Mouse (Mus musculus) ZHBTc4 (cell line): ENCODE results near the gene Il16.
A peak's percentile ranks its signal among the peaks of the same experiment; 100 is the strongest.

Experiments
- DNase-seq: peaks from one replicate; pipeline ENCODE4 v3.0.0-alpha.2; 2011; ENCODE audit warnings: low read depth, low spot score

Il16 gene

DNA sequence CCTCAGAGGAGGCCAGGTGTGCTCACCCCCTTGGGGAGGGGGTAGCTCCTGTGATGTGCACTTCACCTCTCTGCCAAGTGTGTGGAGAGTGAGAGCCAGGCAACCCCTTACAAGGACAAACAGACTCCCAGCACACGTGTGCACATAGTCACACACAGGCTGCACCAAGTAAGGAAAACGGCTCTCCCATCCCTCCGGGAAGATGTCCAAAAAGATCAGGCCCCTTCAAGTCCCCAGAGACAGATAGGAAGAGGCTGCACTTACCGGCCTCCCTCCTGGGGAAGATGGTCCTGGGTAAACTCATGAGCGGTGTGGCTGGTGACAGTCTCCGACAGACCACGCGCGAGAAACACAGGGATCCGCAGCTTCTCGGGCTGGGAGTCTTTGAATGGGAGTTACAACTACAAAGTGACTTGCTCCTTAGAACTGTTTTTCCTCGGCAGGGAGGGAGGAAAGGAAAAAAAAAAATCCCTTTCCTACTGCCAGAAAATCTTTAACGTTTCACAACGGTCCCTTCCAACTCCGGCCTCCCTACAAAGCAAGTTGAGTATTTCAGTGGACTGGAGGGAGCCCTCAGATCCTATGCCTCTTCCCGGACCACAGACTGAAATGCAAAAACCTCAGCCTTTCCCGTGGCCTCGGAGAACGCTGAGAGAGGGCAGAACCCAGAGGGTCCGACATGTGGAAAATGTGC, at the start of gene Il16:
TSS of gene Il16 (minus strand) at position 314 of the 694 bp plus-strand sequence.
- DNase-seq: no peak

GRCm38 (mm10) chr7:83794705-83795104, 49.2 kb upstream of the Il16 start, which contains the start of gene Cfap161:
TSS of gene Cfap161 (minus strand) at chr7:83794880.
- peak; percentile 94 for DNase-seq

DNA sequence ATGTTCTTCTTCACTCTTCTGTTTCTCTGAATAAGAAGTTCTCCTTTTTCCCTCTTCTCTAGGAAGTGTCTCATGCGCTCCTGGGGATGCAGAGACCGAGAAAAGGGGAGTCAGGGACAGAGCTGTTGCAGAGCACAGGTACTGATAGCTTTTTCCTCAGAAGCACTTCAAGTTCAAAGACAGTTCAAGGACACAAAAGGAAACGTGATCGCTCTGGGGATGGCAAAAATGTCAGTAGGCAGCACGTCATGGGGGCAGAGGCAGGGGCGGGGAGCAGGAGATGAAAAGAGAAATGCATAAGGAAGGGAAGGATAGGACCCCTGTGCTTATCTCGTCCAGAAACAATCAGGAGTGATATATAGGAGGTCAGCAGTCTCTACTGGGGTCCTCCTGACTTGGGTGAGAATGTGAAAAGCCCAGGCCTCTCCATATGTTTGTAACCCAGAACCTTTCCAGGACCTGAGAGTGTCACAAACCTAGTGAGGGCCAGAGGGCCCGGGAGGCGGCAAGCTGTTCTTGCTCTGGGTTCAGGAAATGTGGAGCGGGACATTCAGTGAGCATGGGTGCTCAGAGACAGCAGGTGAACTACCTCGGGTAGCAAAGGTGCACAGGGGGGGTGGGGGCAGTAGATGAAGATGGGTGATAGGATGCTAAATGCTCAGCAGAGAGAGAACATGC, 48.6 kb upstream of the Il16 start:
- DNase-seq: peak; percentile 23

DNA sequence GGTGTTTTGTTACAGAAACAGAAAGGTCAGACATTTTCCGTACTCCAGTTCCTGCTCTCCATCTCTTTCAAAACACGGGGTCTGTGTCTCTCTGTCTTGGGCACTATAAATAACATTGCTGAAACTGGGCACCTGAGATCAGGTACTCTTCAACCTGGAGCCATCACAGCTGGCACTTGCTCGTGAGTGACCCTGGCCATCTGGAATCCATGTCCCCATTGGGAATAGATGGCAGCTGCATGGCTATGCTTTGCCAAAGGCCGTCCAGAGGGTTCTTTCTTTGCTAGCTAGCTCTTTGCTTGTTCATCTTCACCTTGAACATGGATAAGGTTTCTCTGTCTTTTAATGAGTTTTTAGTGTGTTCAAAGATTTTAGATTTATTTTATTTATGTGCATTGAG, 35.4 kb upstream of the Il16 start:
- DNase-seq: no peak

DNA sequence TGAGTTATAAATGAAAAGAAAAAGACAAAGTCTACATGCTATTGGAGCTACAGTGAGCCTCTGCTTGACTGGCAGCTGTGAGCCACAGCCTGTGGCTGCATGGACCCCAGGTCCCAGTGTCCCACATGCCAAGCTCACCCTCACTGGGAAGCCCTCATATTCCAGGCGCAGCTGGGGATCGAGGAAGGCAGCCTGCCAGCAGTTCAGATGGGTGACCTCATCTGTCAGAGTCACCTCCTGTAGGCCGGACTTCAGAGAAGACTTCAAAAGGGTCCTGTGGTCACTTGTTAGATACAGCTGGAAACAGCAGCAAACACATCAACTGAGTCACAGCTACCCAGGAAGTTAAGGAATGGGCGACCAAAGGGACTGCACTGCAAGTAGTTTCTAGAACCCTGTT, 34.5 kb upstream of the Il16 start:
- DNase-seq: no peak

DNA sequence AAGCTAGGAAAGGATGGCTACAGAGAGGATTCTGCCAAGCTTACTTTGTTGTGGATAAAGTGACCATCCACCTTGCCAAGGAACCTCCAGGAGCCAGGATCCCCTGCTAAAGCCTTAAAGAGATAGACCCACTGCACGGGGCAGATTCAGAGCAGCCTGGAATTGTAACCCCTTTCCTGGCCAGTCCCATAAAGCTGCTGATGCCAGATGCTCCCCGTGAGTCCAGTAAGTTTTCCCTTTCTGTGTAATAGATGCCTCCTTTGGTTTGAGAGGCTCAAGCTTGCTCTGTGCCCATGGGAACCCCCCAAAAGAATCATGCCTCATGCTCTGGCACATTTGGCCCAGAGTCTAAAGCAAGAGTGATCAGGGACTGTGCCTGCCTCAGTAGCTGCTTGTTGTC, 33.5 kb upstream of the Il16 start:
- no peak for DNase-seq

DNA sequence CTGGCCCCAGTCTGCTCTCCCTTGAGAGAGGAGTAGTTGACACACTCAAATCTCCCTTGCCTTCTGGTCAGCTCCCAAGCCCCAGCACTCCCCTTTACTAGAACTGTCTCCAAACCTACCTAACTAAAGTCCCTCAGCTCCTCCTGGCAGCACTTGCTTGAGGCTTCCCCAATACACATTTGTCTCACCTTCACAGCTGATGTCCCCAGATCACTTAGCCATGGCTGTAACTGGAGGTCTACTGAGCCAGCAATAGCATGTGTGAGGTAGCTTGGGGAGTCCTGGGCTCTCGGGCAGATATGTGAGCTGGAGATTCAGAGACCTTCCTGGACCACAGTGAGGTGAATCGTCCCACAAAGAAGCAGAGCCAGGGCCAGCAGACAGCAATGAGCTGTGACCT, 33.0 kb upstream of the Il16 start:
- DNase-seq: no peak

DNA sequence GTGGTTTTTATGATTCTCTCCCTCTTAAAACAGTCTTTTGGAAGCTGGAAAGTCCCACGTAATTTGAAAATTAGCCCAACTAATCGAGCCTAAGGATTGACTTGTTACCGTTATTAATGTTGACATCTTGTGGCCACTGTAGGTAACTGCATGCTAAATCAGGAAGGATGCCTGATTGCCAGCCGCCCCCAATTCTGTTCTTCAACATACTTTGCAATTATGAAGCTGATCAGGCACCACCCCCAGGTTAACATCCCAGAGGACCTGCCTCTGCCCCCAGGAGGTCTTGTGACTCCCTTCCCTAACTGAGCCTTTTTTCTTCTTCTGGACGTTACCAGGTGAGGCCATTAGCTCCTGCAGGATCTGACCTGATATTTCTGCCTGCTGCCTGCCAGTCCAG, 29.2 kb upstream of the Il16 start:
- DNase-seq: peak; percentile 64

- no peak for DNase-seq
Measured at GRCm38 (mm10) chr7:83763674-83764073, 18.1 kb upstream of the Il16 start.

DNA sequence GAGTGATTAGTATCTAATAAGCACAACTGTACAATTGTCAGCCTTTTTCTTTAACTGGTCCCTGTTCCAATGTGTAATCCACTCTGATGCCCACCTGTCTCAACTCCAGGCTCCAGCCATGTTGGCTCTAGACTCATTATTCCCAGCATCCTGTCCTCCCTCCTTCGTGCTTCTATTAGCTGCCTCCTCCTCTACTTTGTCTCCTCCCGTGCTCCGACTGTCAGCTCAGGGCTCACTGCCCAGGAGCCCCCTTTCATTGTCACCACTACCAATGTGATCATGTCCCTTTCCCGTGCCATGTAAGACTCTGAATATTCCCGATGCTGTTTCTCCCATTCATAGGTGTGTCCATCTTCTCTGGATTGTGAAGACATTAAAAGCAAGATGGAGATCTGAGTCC, 16.8 kb upstream of the Il16 start:
- DNase-seq: no peak

DNA sequence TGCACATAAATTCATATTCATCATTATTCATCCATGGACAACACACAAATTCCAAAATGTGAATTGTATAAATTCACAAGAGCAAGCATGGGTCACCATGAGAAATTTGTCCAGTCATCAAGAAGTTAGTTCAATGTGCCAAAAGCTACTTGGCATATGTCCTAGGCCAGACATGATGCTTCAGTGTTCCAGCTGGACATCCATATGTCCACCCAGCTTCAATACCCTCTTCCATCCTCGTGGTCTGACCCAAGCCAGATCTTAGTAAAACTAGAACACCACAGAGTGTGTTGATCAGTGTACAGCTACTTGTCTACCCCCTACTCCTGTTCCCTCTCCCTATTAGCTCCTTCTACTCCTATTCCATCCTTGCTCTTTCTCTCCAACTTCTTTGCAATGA, 5.5 kb upstream of the Il16 start:
- DNase-seq: no peak

- DNase-seq: no peak
Measured at GRCm38 (mm10) chr7:83748405-83748804, 2.9 kb upstream of the Il16 start.

- no peak for DNase-seq
Measured at GRCm38 (mm10) chr7:83746107-83746687, 671 bp upstream of the Il16 start.

GRCm38 (mm10) chr7:83745065-83745412, 487 bp downstream of the Il16 start:
- no peak for DNase-seq

DNA sequence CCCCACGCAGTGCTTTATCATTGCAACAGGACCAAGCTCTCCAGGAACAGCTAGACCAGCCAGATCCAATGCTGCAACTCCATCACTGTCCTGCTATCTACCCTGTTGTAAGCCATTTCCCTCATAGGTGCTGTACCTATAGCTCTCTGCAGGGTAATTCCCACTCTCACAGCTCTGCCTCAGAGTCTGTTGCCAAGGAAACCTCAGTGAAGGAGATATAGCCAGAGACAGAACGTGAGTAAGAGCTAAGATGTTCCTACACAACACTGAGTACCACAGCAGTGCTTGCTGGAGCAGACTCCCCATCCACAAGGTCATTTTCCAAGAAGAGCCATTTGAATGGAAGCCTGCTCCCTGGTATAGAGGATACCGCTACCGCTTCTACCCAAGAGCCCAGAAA, 1.3 kb downstream of the Il16 start:
- no peak for DNase-seq

DNA sequence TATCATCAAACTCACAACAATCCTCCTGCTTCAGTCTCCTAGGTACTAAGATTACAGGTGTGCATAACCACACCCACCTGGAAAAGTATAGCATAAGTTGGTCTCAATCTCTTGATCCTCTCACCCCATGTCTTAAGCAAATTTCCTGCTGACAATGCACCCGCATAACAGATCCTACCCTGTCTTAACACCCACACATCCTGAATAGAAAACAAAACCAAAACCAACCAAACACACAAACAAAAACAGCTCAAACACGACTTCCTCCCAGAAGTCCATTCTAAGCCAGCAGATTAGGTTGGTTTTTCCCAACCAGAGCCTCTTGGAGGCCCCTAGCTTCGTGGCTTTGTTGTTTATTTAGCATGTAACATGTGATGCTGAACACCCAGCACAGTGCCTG, 2.8 kb downstream of the Il16 start:
- DNase-seq: no peak

DNA sequence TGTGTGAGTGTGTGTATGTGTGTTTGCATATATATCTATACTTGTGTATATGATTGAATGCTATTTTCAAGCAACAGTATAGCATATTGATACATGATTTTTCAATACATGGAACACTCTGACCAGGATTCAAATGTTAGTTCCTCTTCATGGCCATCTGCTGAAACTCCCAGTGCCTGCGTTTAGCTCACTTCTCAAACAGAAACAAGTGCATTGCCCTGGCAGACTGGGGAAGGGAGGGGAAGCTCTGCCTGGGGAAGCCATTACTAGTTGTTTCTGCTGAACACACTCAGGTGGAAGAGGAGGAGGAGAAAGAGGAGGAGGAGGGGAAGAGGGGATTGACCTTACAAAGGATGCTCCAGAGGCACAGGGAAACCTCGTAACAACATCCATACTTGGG, 3.5 kb downstream of the Il16 start:
- DNase-seq: no peak

- no peak for DNase-seq
Measured at GRCm38 (mm10) chr7:83739680-83740310, 5.7 kb downstream of the Il16 start.

DNA sequence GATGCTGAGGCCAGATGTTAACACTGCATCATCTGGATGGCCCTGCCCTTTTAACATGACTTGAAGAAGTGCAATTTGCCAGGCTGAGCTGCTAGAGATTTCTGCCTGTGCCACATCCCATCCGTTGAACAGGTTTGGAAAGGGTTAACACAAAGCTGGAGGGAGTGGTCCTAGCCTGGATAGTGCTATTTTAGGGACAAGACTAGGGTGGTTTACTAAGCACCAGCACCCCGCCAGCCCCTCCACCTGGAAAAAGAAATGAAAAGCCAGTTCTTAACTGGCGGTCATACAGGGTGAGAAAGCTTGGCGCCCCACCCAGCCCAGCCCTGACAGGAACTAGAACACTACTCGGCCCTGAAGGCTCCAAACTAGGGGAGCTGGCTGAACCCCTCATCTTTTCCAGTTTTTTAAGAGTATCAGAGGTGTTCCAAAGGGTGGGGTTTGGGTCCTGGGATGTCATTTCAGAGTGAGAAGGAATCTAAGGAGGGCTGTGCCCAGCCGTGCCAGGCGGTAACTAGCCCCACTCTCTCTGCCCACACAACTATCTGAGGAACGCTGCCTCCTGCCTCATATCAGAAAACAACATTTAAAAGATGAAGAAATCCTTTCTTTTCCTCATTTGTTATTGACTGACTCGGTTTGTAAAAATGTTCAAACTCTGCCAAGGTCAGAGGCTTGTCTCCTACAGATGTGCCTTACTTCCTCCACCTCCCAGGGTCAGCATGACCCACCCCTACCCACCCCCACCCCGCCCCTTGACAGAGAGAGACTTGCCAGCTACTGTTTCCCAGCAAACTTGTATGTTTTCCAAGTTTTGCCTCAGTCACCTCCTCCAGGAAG, 6.7 kb downstream of the Il16 start:
- DNase-seq: no peak

GRCm38 (mm10) chr7:83737914-83738490, 7.5 kb downstream of the Il16 start:
- DNase-seq: no peak

DNA sequence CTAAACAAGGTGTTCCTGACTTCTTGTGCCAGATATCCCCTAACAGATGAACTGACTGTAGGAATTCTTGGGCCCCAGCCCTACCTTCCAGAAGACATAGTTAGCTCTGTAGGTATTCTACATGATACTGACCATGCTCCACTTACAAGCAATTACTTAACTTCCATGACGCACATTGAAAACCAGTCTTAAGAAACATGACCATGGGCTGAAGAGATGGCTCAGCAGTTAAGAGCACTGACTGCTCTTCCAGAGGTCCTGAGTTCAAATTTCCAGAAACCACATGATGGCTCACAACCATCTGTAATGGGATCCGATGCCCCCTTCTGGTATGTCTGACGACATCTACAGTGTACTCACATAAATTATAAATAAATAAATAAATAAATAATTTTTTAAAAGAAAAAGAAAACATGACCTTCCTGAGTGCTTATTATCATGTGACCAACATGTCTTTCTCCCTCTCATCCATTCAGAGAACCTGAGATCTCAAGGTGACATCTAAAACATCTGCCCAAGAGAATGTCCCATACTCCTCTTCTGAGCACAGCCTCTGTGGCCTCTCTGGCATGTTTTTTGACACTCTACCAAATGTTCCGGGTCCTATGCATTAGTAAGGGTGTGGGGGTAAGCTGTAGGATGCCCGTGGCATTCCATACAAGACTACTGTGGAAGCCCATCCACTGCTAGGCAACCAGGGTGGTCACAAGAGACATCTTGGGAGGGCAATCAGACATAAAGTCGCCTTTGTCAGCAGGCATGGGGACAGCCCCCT, 9.0 kb downstream of the Il16 start:
- no peak for DNase-seq
